Mouse (Mus musculus) erythroblast, embryonic 14.5 days (primary cell): ENCODE data around the gene Spout1. TPM values are rescaled to one million over a fixed set of nuclear protein-coding genes. Genes with fewer than 3 reads are reported as not detected.
A peak's percentile ranks its signal among the peaks of the same experiment; 100 is the strongest.
"Not testable (repeated sequence)": the region's sequence is repeated elsewhere in the genome, so short reads cannot be mapped to it uniquely, and the experiment has no call there.

Experiments
- H3K27me3 ChIP-seq: 2 replicates; pipeline ENCODE4 v1.6.1; 2012; ENCODE audit warnings: inconsistent platforms; ENCODE audit not compliant: control insufficient read depth
- H3K36me3 ChIP-seq: 2 replicates; pipeline ENCODE4 v1.6.1; 2012; ENCODE audit warnings: mild to moderate bottlenecking, inconsistent platforms; ENCODE audit not compliant: control insufficient read depth
- H3K4me1 ChIP-seq: 2 replicates; pipeline ENCODE4 v1.6.1; 2012; ENCODE audit warnings: inconsistent platforms; ENCODE audit not compliant: control insufficient read depth
- H3K4me3 ChIP-seq: replicated peaks from 2 replicates; pipeline ENCODE3; 2012; ENCODE audit warnings: moderate library complexity, mild to moderate bottlenecking, inconsistent platforms
- H3K9me3 ChIP-seq: 2 replicates; pipeline ENCODE4 v1.6.1; 2012; ENCODE audit warnings: low read length, inconsistent platforms, mixed read lengths; ENCODE audit not compliant: control insufficient read depth
- GATA1 ChIP-seq: IDR thresholded peaks from 2 replicates; pipeline ENCODE4 v1.6.1; 2012; ENCODE audit warnings: low read length, inconsistent platforms, mixed read lengths
- TAL1 ChIP-seq: IDR thresholded peaks from 3 replicates; pipeline ENCODE4 v1.6.1; 2012; ENCODE audit warnings: low read length, inconsistent platforms, mixed read lengths
- polyA plus RNA-seq: library from polyadenylated mRNA; stranded (reverse); fragments of >175 nt; gene quantifications from 2 replicates; pipeline ENCODE4 v1.2.3, GENCODE M21; 2012

Gene Spout1
- polyA plus RNA-seq, 1 experiment = 2.9 TPM

- no peak for TF ChIP-seq TAL1
- peak; percentile 25; the same call in 1 of the 2 replicates for TF ChIP-seq GATA1
- H3K4me1 ChIP-seq = peaks cover 45% of the 10 kb centered on the region
- H3K36me3 ChIP-seq = peaks cover 39% of the 10 kb centered on the region
- no peaks in the 10 kb centered on the region for H3K27me3 ChIP-seq
- peaks cover 6% of the 10 kb centered on the region; the same call in 1 of the 2 replicates for H3K9me3 ChIP-seq
- no peak overlapping the region for H3K4me3 ChIP-seq
Measured at GRCm38 (mm10) chr2:30185276-30185675, 7.0 kb upstream of the Spout1 start.

GRCm38 (mm10) chr2:30183721-30184120, 5.5 kb upstream of the Spout1 start:
- Histone ChIP-seq H3K4me1 (peaks cover 46% of the 10 kb centered on the region), H3K4me3 (no peak overlapping the region), H3K36me3 (peaks cover 33% of the 10 kb centered on the region), H3K9me3 (peaks cover 6% of the 10 kb centered on the region; the same call in 1 of the 2 replicates), H3K27me3 (no peaks in the 10 kb centered on the region)
- TF ChIP-seq GATA1 = no peak
- no peak for TF ChIP-seq TAL1

GRCm38 (mm10) chr2:30182424-30182823, 4.2 kb upstream of the Spout1 start:
- TF ChIP-seq GATA1 = no peak
- no peaks in the 10 kb centered on the region for H3K27me3 ChIP-seq
- H3K4me3 ChIP-seq = no peak overlapping the region
- peaks cover 58% of the 10 kb centered on the region for H3K4me1 ChIP-seq
- peaks cover 6% of the 10 kb centered on the region; the same call in 1 of the 2 replicates for H3K9me3 ChIP-seq
- H3K36me3 ChIP-seq = peaks cover 26% of the 10 kb centered on the region

- not testable (repeated sequence) for H3K9me3 ChIP-seq, H3K27me3 ChIP-seq
- Histone ChIP-seq H3K36me3 (peaks cover 37% of the 10 kb centered on the region), H3K4me3 (peak overlapping the region; percentile 90), H3K4me1 (peaks cover 34% of the 10 kb centered on the region)
Measured at GRCm38 (mm10) chr2:30178711-30179110, 452 bp upstream of the Spout1 start.

- H3K9me3 ChIP-seq = peaks cover 7% of the 10 kb centered on the region
- H3K4me3 ChIP-seq = no peak overlapping the region
- H3K4me1 ChIP-seq = peaks cover 45% of the 10 kb centered on the region
- TF ChIP-seq TAL1 (no peak), GATA1 (no peak)
- peaks cover 53% of the 10 kb centered on the region for H3K36me3 ChIP-seq
- H3K27me3 ChIP-seq = no peaks in the 10 kb centered on the region
Measured at GRCm38 (mm10) chr2:30176561-30176960, 1.7 kb downstream of the Spout1 start.

- peaks cover 47% of the 10 kb centered on the region for H3K4me1 ChIP-seq
Measured at GRCm38 (mm10) chr2:30175897-30176296, 2.4 kb downstream of the Spout1 start.

GRCm38 (mm10) chr2:30173541-30174240, 4.6 kb downstream of the Spout1 start:
- no peaks in the 10 kb centered on the region; the same call in 1 of the 2 replicates for H3K27me3 ChIP-seq
- TF ChIP-seq TAL1 = no peak
- TF ChIP-seq GATA1 = no peak
- peaks cover 44% of the 10 kb centered on the region for H3K4me1 ChIP-seq
- peaks cover 53% of the 10 kb centered on the region for H3K36me3 ChIP-seq
- peaks cover 7% of the 10 kb centered on the region for H3K9me3 ChIP-seq
- H3K4me3 ChIP-seq = no peak overlapping the region

More at GRCm38 (mm10) chr2:30175897-30176296, 2.4 kb downstream of the Spout1 start:
- TF ChIP-seq GATA1 (no peak), TAL1 (no peak)
- Histone ChIP-seq H3K4me3 (no peak overlapping the region), H3K27me3 (no peaks in the 10 kb centered on the region; the same call in 1 of the 2 replicates), H3K9me3 (peaks cover 7% of the 10 kb centered on the region), H3K36me3 (peaks cover 53% of the 10 kb centered on the region)

- H3K36me3 ChIP-seq = peaks cover 49% of the 10 kb centered on the region
- H3K27me3 ChIP-seq = no peaks in the 10 kb centered on the region; the same call in 1 of the 2 replicates
- peaks cover 27% of the 10 kb centered on the region for H3K4me1 ChIP-seq
- peaks cover 22% of the 10 kb centered on the region for H3K9me3 ChIP-seq
- TF ChIP-seq TAL1 = no peak
- peak overlapping the region; percentile 72 for H3K4me3 ChIP-seq
Measured at GRCm38 (mm10) chr2:30171997-30172382, 6.3 kb downstream of the Spout1 start.

- Histone ChIP-seq H3K4me3 (peak within 1 kb of the TSS; percentile 72), H3K27me3 (no peaks in the 10 kb centered on the region; the same call in 1 of the 2 replicates), H3K4me1 (peaks cover 24% of the 10 kb centered on the region), H3K36me3 (peaks cover 44% of the 10 kb centered on the region), H3K9me3 (peaks cover 26% of the 10 kb centered on the region)
- TF ChIP-seq GATA1 = no peak
- TF ChIP-seq TAL1 = no peak
Measured at GRCm38 (mm10) chr2:30171371-30171996, 6.8 kb downstream of the Spout1 start, which contains the start of gene Endog. Gene Endog, plus strand, starts transcription at chr2:30171493.
